Mouse (Mus musculus): Measurements from ENCODE around the gene Dcakd. TPM values are rescaled to one million over a fixed set of nuclear protein-coding genes. Genes with fewer than 3 reads are reported as not detected.
"Not testable (repeated sequence)": the region's sequence is repeated elsewhere in the genome, so short reads cannot be mapped to it uniquely, and the experiment has no call there.

The Dcakd gene
- polyA plus RNA-seq, 1 experiment from 2014 or later, result 170 TPM

- peak overlapping the region; percentile 48 for H3K4me2 ChIP-seq (replicated peaks)
Measured at GRCm38 (mm10) chr11:102991681-102992080, 36.5 kb downstream of the Dcakd start.

GRCm38 (mm10) chr11:102990152-102990663 lies 37.9 kb downstream of the Dcakd start:
- no peak overlapping the region for H3K27ac ChIP-seq
- peaks cover 19% of the 10 kb centered on the region for H3K36me3 ChIP-seq
- 1% methylated on average over 29 of the region's 29 CpGs for WGBS
- H3K9me3 ChIP-seq, result no peaks in the 10 kb centered on the region
- H3K4me2 ChIP-seq (replicated peaks), result peak overlapping the region; percentile 74
- H3K4me3 ChIP-seq, result peak overlapping the region; percentile 40
- H3K4me1 ChIP-seq, result peaks cover 27% of the 10 kb centered on the region
- peaks cover 41% of the 10 kb centered on the region for H3K27me3 ChIP-seq
- ATAC-seq (ENCODE audit: insufficient number of reproducible peaks, insufficient read depth, low FRiP score, low TSS enrichment), result no peak
- peak overlapping the region; percentile 49 for H3K9ac ChIP-seq

More at GRCm38 (mm10) chr11:102991681-102992080, 36.5 kb downstream of the Dcakd start:
- Histone ChIP-seq H3K9ac (peak overlapping the region; percentile 44), H3K27ac (0 out of 2 replicates have a peak overlapping the region, but pooled peaks have one; percentile 41), H3K9me3 (no peaks in the 10 kb centered on the region), H3K4me3 (peak overlapping the region; percentile 26), H3K36me3 (peaks cover 33% of the 10 kb centered on the region), H3K4me1 (peaks cover 27% of the 10 kb centered on the region), H3K27me3 (peaks cover 38% of the 10 kb centered on the region)
- ATAC-seq (ENCODE audit: insufficient number of reproducible peaks, insufficient read depth, low FRiP score, low TSS enrichment), result no peak
- WGBS, result 0% methylated on average over 16 of the region's 16 CpGs

- H3K27me3 ChIP-seq, result peaks cover 41% of the 10 kb centered on the region
- H3K36me3 ChIP-seq, result peaks cover 14% of the 10 kb centered on the region
- ATAC-seq (ENCODE audit: insufficient number of reproducible peaks, insufficient read depth, low FRiP score, low TSS enrichment), result no peak
- no peak overlapping the region for H3K27ac ChIP-seq
- no peaks in the 10 kb centered on the region for H3K9me3 ChIP-seq
- peak overlapping the region; percentile 74 for H3K4me2 ChIP-seq (replicated peaks)
- peak overlapping the region; percentile 49 for H3K9ac ChIP-seq
- peaks cover 27% of the 10 kb centered on the region for H3K4me1 ChIP-seq
- WGBS, result 3% methylated on average over 28 of the region's 28 CpGs
- H3K4me3 ChIP-seq, result peak overlapping the region; percentile 40
Measured at GRCm38 (mm10) chr11:102989641-102990151, 38.4 kb downstream of the Dcakd start.

DNA sequence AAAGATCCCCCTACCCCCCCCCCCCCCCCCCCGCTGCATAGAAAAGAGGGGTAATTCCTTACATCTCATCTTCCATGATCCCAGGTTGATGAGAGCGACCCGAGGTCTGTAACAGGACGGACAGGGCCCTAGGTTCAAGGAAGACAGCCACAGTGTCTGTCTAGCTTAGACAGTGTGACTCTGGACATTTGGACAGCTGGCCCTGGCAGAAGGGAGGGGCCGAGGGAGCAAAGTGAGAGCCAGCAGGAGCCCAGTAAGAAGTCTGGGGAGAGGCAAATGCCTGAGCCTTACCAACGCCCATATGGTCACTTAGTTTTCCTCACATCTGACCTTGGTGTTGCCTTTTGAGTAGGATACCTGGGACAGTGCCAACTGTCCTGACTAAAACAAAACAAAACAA lies 43.0 kb downstream of the Dcakd start:
- H3K9me3 ChIP-seq, result no peaks in the 10 kb centered on the region
- H3K36me3 ChIP-seq, result no peaks in the 10 kb centered on the region
- H3K9ac ChIP-seq, result no peak overlapping the region
- ATAC-seq (ENCODE audit: insufficient number of reproducible peaks, insufficient read depth, low FRiP score, low TSS enrichment), result no peak
- H3K27me3 ChIP-seq, result peaks cover 26% of the 10 kb centered on the region
- H3K4me3 ChIP-seq, result no peak overlapping the region
- H3K4me1 ChIP-seq, result peaks cover 15% of the 10 kb centered on the region
- WGBS, result 45% methylated on average over 6 of the region's 6 CpGs
- H3K27ac ChIP-seq, result no peak overlapping the region
- H3K4me2 ChIP-seq (replicated peaks), result no peak overlapping the region

DNA sequence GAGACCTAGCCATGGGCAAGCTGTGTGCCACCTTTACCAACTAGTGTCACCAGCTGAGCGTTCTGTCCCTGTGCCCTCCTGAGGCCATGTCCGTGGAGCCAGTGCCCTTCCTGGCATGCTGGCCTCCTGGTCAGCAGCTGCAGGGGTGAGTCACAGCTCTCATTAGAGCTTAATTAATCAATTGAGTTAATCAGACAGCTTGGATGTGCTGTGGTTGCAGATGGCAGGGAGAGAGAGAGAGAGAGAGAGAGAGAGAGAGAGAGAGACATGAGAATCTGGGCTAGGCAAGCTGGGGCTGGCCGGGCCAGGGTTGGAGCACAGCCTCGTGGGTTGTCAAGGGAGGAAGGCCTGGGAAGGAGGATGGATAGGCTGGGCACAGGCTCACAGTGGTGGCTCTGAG lies 43.5 kb downstream of the Dcakd start:
- Histone ChIP-seq H3K9me3 (no peaks in the 10 kb centered on the region), H3K27ac (no peak overlapping the region), H3K4me2 (replicated peaks) (no peak overlapping the region), H3K36me3 (no peaks in the 10 kb centered on the region), H3K4me3 (no peak overlapping the region), H3K27me3 (peaks cover 21% of the 10 kb centered on the region), H3K4me1 (peaks cover 10% of the 10 kb centered on the region; the same call in 1 of the 2 replicates), H3K9ac (no peak overlapping the region)
- WGBS, result 53% methylated on average over 4 of the region's 4 CpGs
- no peak for ATAC-seq (ENCODE audit: insufficient number of reproducible peaks, insufficient read depth, low FRiP score, low TSS enrichment)

- 90% methylated on average over 9 of the region's 9 CpGs for WGBS
- no peak for ATAC-seq (ENCODE audit: insufficient number of reproducible peaks, insufficient read depth, low FRiP score, low TSS enrichment)
- H3K36me3 ChIP-seq, result no peaks in the 10 kb centered on the region
- no peak overlapping the region for H3K27ac ChIP-seq
- H3K4me1 ChIP-seq, result peaks cover 7% of the 10 kb centered on the region; the same call in 1 of the 2 replicates
- no peak overlapping the region for H3K9ac ChIP-seq
- H3K4me2 ChIP-seq (replicated peaks), result no peak overlapping the region
- H3K9me3 ChIP-seq, result no peaks in the 10 kb centered on the region
- peaks cover 16% of the 10 kb centered on the region for H3K27me3 ChIP-seq
- no peak overlapping the region for H3K4me3 ChIP-seq
Measured at GRCm38 (mm10) chr11:102984086-102984485, 44.0 kb downstream of the Dcakd start.

GRCm38 (mm10) chr11:102981151-102981890 lies 46.8 kb downstream of the Dcakd start:
- WGBS, result 63% methylated on average over 10 of the region's 10 CpGs
- Histone ChIP-seq H3K4me1 (peaks cover 7% of the 10 kb centered on the region; the same call in 1 of the 2 replicates), H3K27me3 (peaks cover 7% of the 10 kb centered on the region; the same call in 1 of the 2 replicates), H3K9ac (no peak overlapping the region), H3K4me2 (replicated peaks) (no peak overlapping the region), H3K36me3 (no peaks in the 10 kb centered on the region), H3K4me3 (no peak overlapping the region), H3K9me3 (no peaks in the 10 kb centered on the region), H3K27ac (no peak overlapping the region)
- ATAC-seq (ENCODE audit: insufficient number of reproducible peaks, insufficient read depth, low FRiP score, low TSS enrichment), result no peak

GRCm38 (mm10) chr11:102978052-102978666 lies 50.0 kb downstream of the Dcakd start:
- no peaks in the 10 kb centered on the region for H3K9me3 ChIP-seq
- peaks cover 5% of the 10 kb centered on the region; the same call in 1 of the 2 replicates for H3K4me1 ChIP-seq
- no peaks in the 10 kb centered on the region for H3K27me3 ChIP-seq
- no peaks in the 10 kb centered on the region for H3K36me3 ChIP-seq
- no peak overlapping the region for H3K4me2 ChIP-seq (replicated peaks)
- H3K27ac ChIP-seq, result no peak overlapping the region
- ATAC-seq (ENCODE audit: insufficient number of reproducible peaks, insufficient read depth, low FRiP score, low TSS enrichment), result no peak
- WGBS, result 45% methylated on average over 6 of the region's 6 CpGs
- no peak overlapping the region for H3K9ac ChIP-seq
- no peak overlapping the region for H3K4me3 ChIP-seq

GRCm38 (mm10) chr11:102975966-102976365 lies 52.2 kb downstream of the Dcakd start:
- ATAC-seq (ENCODE audit: insufficient number of reproducible peaks, insufficient read depth, low FRiP score, low TSS enrichment); H3K4me2 ChIP-seq (replicated peaks); H3K4me1 ChIP-seq; H3K27me3 ChIP-seq; H3K4me3 ChIP-seq; H3K9ac ChIP-seq; H3K9me3 ChIP-seq; H3K36me3 ChIP-seq; H3K27ac ChIP-seq: not testable (repeated sequence)
- WGBS, result 81% methylated on average over 9 of the region's 9 CpGs

DNA sequence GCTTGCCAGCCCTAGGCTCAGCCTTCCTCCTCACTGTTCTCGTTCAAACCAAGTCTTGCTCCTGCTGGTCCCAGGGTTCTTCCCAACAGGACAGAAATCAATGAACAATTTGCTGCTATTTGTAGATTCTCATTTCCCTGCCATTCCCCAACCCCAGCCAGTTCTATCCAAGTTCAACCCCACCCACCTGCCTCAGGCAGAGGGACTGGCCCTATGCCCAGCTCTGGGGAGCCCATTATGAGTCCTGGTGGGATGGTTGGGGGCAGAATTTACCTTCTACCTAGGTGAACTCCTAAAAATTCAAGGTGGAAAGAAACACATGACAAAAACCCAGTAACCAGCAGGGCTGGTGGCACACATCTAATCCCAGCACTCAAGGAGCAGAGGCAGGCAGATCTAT lies 55.8 kb downstream of the Dcakd start:
- peaks cover 22% of the 10 kb centered on the region for H3K27me3 ChIP-seq
- no peaks in the 10 kb centered on the region for H3K36me3 ChIP-seq
- no peak for ATAC-seq (ENCODE audit: insufficient number of reproducible peaks, insufficient read depth, low FRiP score, low TSS enrichment)
- no peak overlapping the region for H3K4me2 ChIP-seq (replicated peaks)
- no peak overlapping the region for H3K27ac ChIP-seq
- no peaks in the 10 kb centered on the region for H3K9me3 ChIP-seq
- peaks cover 9% of the 10 kb centered on the region for H3K4me1 ChIP-seq
- no peak overlapping the region for H3K9ac ChIP-seq
- WGBS, result 50% methylated on average over 1 of the region's 1 CpGs
- H3K4me3 ChIP-seq, result no peak overlapping the region

DNA sequence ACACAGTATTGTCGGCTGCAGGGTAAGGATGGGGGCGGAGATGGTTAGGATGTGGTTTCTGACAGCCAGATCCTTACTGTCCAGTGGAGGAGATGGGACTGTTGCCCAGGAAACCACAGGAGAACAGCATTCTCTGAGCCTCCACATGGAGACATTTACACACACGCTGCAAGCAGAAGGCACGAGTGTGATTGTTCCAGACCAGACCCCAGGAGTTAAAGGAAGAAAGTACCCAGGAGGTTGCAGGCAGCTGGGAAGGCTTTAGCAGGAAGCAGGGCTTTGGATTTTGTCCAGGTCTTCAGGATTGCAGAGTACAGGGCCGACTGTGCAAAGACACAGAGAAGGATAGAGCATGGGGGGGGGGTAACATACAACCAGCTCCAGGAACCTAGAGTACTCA lies 56.5 kb downstream of the Dcakd start:
- ATAC-seq (ENCODE audit: insufficient number of reproducible peaks, insufficient read depth, low FRiP score, low TSS enrichment), result no peak
- no peak overlapping the region for H3K27ac ChIP-seq
- peaks cover 9% of the 10 kb centered on the region for H3K4me1 ChIP-seq
- no peak overlapping the region for H3K4me3 ChIP-seq
- no peaks in the 10 kb centered on the region for H3K9me3 ChIP-seq
- peaks cover 22% of the 10 kb centered on the region for H3K27me3 ChIP-seq
- H3K36me3 ChIP-seq, result no peaks in the 10 kb centered on the region
- H3K9ac ChIP-seq, result no peak overlapping the region
- H3K4me2 ChIP-seq (replicated peaks), result no peak overlapping the region
- WGBS, result 50% methylated on average over 5 of the region's 5 CpGs
